Mouse (Mus musculus): ENCODE measurements around the gene Pdgfd. TPM values are rescaled to one million over a fixed set of nuclear protein-coding genes. Genes with fewer than 3 reads are reported as not detected.

Pdgfd gene
- polyA plus RNA-seq, 1 experiment from 2014 or later: 1.8 TPM

GRCm38 (mm10) chr9:6401764-6402163 is 233.4 kb downstream of the Pdgfd start:
- no peaks in the 10 kb centered on the region for H3K36me3 ChIP-seq
- no peak for ATAC-seq (replicated peaks)
- H3K27me3 ChIP-seq: no peaks in the 10 kb centered on the region
- H3K4me2 ChIP-seq (replicated peaks): no peak overlapping the region
- no peak overlapping the region for H3K9ac ChIP-seq (replicated peaks)
- H3K4me1 ChIP-seq: no peaks in the 10 kb centered on the region
- H3K9me3 ChIP-seq: no peaks in the 10 kb centered on the region
- 45% methylated on average over 1 of the region's 1 CpGs for WGBS
- no peak overlapping the region for H3K4me3 ChIP-seq
- H3K27ac ChIP-seq (replicated peaks): no peak overlapping the region

- H3K4me1 ChIP-seq: no peaks in the 10 kb centered on the region
- WGBS: 74% methylated on average over 3 of the region's 3 CpGs
- no peaks in the 10 kb centered on the region for H3K36me3 ChIP-seq
- no peak overlapping the region for H3K4me2 ChIP-seq (replicated peaks)
- no peaks in the 10 kb centered on the region for H3K9me3 ChIP-seq
- no peak overlapping the region for H3K4me3 ChIP-seq
- no peaks in the 10 kb centered on the region for H3K27me3 ChIP-seq
- H3K27ac ChIP-seq (replicated peaks): no peak overlapping the region
- H3K9ac ChIP-seq (replicated peaks): no peak overlapping the region
- ATAC-seq (replicated peaks): no peak
These were observed 238.2 kb downstream of the Pdgfd start for GRCm38 (mm10) chr9:6406535-6406934.

- Histone ChIP-seq H3K27me3 (no peaks in the 10 kb centered on the region), H3K4me3 (no peak overlapping the region), H3K27ac (replicated peaks) (no peak overlapping the region), H3K9ac (replicated peaks) (no peak overlapping the region), H3K36me3 (no peaks in the 10 kb centered on the region), H3K4me1 (no peaks in the 10 kb centered on the region), H3K9me3 (no peaks in the 10 kb centered on the region), H3K4me2 (replicated peaks) (no peak overlapping the region)
- WGBS: 48% methylated on average over 4 of the region's 4 CpGs
- peak; percentile 95 for ATAC-seq (replicated peaks)
These were observed 239.6 kb downstream of the Pdgfd start for GRCm38 (mm10) chr9:6407972-6408371.

- H3K27me3 ChIP-seq: no peaks in the 10 kb centered on the region
- no peaks in the 10 kb centered on the region for H3K36me3 ChIP-seq
- no peaks in the 10 kb centered on the region; the same call in 1 of the 2 replicates for H3K9me3 ChIP-seq
- ATAC-seq (replicated peaks): no peak
- H3K9ac ChIP-seq (replicated peaks): no peak overlapping the region
- no peak overlapping the region for H3K4me2 ChIP-seq (replicated peaks)
- no peak overlapping the region for H3K27ac ChIP-seq (replicated peaks)
- no peak overlapping the region for H3K4me3 ChIP-seq
- no peaks in the 10 kb centered on the region for H3K4me1 ChIP-seq
These were observed 256.2 kb downstream of the Pdgfd start for GRCm38 (mm10) chr9:6424606-6425005.

Other genes starting within 250 kb of the Pdgfd start
- gene Ddi1, start 101.3 kb downstream of the Pdgfd start, polyA plus RNA-seq (2015; fragmentation: Nextera tagmentation; extraction: Ambion mirVana): not detected in 2 replicates